Mouse (Mus musculus): ENCODE measurements around the gene Myrfl. TPM values are rescaled to one million over a fixed set of nuclear protein-coding genes. Genes with fewer than 3 reads are reported as not detected.

Gene Myrfl
- polyA plus RNA-seq, 1 experiment from 2014 or later, result 0.65 TPM

DNA sequence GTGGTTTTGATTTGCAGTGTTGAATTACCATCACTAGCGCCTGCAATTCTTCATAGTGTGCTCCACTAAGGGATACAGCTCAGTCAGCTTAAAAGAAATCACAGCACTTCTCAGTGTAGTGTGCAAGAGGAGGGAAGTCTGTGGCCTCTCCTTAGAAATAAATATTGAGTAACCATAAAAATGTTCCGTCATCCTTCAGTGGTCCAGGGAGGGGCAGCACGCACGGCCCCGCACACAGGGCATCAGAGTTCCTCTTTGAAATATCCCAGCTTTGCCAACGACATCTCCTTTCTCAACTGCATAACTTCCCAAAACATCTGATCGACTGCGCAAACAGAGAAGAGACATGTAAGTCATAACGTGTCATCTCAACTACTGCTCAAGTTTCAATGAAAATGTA, 10.1 kb upstream of the Myrfl start:
- Histone ChIP-seq H3K4me1 (no peaks in the 10 kb centered on the region), H3K4me2 (replicated peaks) (no peak overlapping the region), H3K4me3 (no peak overlapping the region), H3K9me3 (no peaks in the 10 kb centered on the region), H3K27ac (no peak overlapping the region), H3K27me3 (replicated peaks) (no peaks in the 10 kb centered on the region), H3K36me3 (peaks cover 62% of the 10 kb centered on the region), H3K9ac (no peak overlapping the region)
- no peak for ATAC-seq (ENCODE audit: low FRiP score, low read depth)
- WGBS, result 97% methylated on average over 9 of the region's 9 CpGs

DNA sequence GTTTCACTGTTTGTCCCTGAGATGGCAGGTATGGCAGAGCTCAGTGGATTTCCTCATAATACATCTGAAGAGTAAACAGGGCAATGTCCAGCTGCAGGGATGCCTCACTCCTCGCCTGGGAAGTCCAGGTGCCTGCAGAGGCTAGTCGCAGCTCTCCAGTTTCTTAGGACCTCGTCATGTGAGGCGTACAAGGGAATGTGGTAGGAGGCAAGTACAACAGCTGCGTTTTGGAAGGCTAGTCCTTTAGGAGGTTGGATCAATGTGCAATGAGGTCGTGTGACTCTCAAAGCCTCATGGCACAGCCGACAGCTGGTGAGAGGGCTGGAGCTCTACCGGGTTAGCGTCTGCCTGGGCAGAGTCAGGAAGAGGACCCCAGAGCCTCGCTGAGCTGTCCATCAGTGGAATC, 7.8 kb upstream of the Myrfl start:
- no peaks in the 10 kb centered on the region for H3K27me3 ChIP-seq (replicated peaks)
- H3K36me3 ChIP-seq, result peaks cover 43% of the 10 kb centered on the region
- no peaks in the 10 kb centered on the region for H3K4me1 ChIP-seq
- H3K4me3 ChIP-seq, result no peak overlapping the region
- no peak overlapping the region for H3K4me2 ChIP-seq (replicated peaks)
- no peak for ATAC-seq (ENCODE audit: low FRiP score, low read depth)
- H3K9ac ChIP-seq, result no peak overlapping the region
- WGBS, result 88% methylated on average over 10 of the region's 10 CpGs
- no peak overlapping the region for H3K27ac ChIP-seq
- H3K9me3 ChIP-seq, result no peaks in the 10 kb centered on the region

DNA sequence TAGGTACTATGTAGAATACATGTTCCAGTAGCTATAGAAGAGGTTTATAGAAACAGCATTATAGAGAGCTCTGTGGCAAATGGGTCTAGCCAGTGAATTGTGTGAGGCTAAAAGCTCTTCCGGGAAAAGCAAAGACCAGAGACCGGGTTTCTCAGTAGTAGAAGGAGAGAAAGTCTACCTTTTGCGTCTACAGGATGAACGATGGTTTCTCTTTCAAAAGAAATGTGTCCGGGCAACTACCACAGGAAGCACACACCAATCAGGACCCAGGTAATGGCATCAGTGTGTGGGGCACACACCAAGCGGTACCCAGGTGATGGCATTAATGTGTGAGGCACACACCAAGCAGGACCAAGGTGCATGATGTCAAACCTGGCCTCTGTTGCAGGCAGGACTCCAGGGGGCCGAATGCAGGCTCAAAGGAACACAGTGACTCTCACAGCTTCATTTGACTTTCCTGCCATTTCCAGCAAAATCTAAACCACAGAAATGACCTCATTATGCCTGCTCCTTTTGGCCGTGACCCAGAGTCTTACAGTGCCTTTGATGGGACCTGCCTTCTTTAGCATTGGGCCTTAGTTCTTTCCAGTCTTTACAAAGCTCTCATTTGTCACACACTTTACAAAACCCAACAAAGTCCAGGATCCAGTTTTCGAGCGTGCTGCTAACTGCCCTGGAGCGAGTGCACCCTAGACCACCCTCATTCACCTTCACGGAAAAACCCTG, 1.4 kb downstream of the Myrfl start:
- no peaks in the 10 kb centered on the region for H3K27me3 ChIP-seq (replicated peaks)
- no peak for ATAC-seq (ENCODE audit: low FRiP score, low read depth)
- WGBS, result 90% methylated on average over 12 of the region's 12 CpGs

DNA sequence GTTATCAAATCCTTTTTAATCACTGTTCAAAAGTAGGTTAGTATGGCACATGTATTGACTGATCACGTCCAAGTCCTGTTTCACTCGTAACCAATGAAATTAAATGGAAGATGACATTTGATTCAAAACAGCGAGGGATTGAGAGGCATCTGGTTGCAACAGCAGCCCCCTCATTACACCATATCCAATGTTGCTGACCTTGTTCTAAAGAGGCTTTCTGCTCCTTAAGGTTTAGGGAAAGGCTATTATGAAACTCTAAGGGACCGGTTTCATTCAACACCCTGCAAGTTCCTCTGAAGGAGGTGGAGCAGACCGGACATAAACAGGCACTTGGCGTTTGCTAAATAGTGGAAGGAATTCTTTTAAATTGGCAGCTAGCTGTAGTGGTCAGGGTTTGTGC, 2.2 kb downstream of the Myrfl start:
- no peak overlapping the region for H3K9ac ChIP-seq
- H3K4me3 ChIP-seq, result no peak overlapping the region
- H3K4me2 ChIP-seq (replicated peaks), result no peak overlapping the region
- no peaks in the 10 kb centered on the region for H3K9me3 ChIP-seq
- H3K27me3 ChIP-seq (replicated peaks), result no peaks in the 10 kb centered on the region
- no peak for ATAC-seq (ENCODE audit: low FRiP score, low read depth)
- WGBS, result 85% methylated on average over 6 of the region's 6 CpGs
- no peak overlapping the region for H3K27ac ChIP-seq
- H3K36me3 ChIP-seq, result no peaks in the 10 kb centered on the region
- H3K4me1 ChIP-seq, result no peaks in the 10 kb centered on the region

More for the DNA sequence above, 1.4 kb downstream of the Myrfl start:
- Histone ChIP-seq H3K9ac (no peak overlapping the region), H3K27ac (no peak overlapping the region), H3K36me3 (no peaks in the 10 kb centered on the region), H3K4me2 (replicated peaks) (no peak overlapping the region), H3K9me3 (no peaks in the 10 kb centered on the region), H3K4me3 (no peak overlapping the region), H3K4me1 (no peaks in the 10 kb centered on the region)

DNA sequence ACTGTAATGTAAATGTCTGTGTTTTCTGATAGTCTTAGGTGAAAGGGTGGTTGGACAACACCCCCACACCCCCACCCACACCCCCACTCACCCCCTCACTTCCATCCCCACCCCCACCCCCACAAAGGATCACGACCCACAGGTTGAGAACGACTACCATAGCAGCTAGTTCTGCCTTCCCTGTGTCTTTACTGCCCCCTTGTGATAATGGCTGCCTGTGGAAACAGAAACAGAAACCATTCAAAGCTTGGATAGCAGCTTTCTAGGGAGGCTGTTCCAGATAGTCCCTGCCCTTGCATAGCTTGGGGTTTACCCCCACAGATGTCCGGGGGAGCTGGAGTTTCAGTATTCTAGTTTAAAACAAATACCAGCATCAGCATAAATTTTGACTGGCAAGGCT, 3.0 kb downstream of the Myrfl start:
- no peak for ATAC-seq (ENCODE audit: low FRiP score, low read depth)
- H3K4me3 ChIP-seq, result no peak overlapping the region

DNA sequence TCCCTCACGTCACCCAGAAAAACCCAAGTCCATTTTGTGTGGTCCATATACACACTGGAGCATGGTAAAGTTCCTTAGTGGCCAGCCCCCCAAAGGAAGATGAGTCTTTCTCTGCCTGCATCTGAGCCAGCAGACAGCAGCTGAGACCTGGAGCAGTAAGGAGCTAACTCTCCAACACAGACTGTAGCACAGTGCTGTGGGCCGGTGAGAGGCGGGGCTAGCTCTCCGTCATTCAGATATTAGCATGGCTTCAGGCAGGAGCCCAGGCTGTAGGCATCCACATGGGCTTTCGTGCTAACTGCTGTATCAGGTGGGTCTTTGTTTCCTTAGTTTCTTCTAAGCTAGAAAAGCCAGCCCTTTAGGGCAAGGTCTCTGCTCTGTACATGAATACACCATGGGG, 6.1 kb downstream of the Myrfl start:
- H3K4me2 ChIP-seq (replicated peaks), result no peak overlapping the region
- no peak overlapping the region for H3K27ac ChIP-seq
- ATAC-seq (ENCODE audit: low FRiP score, low read depth), result no peak
- H3K27me3 ChIP-seq (replicated peaks), result no peaks in the 10 kb centered on the region
- no peaks in the 10 kb centered on the region for H3K9me3 ChIP-seq
- H3K9ac ChIP-seq, result no peak overlapping the region
- no peak overlapping the region for H3K4me3 ChIP-seq
- H3K4me1 ChIP-seq, result no peaks in the 10 kb centered on the region
- 39% methylated on average over 5 of the region's 5 CpGs for WGBS
- H3K36me3 ChIP-seq, result no peaks in the 10 kb centered on the region

More for the DNA sequence above, 3.0 kb downstream of the Myrfl start:
- Histone ChIP-seq H3K36me3 (no peaks in the 10 kb centered on the region), H3K4me1 (no peaks in the 10 kb centered on the region), H3K9me3 (no peaks in the 10 kb centered on the region), H3K9ac (no peak overlapping the region), H3K27me3 (replicated peaks) (no peaks in the 10 kb centered on the region), H3K4me2 (replicated peaks) (no peak overlapping the region), H3K27ac (no peak overlapping the region)
- 21% methylated on average over 3 of the region's 3 CpGs for WGBS

DNA sequence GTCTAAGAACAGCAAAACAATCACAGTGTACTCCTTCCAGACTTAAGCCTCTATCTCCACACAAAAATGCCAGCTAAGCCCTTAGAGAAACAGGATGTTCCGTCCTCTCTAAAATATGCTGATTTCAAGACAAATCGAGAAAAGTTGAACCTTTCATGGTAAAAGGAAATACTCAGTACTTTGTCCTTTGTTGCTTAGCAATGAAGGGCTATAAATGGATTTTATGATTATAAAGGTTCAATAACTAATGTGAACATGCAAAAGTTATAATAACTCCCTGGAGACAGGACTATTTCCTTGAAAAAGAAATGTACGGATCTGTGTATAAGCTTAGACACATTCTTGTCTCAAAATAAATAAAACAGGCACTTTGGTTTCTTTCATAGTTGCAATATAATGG, 12.2 kb downstream of the Myrfl start:
- Histone ChIP-seq H3K4me2 (replicated peaks) (no peak overlapping the region), H3K4me3 (no peak overlapping the region), H3K9ac (no peak overlapping the region), H3K27ac (no peak overlapping the region), H3K9me3 (no peaks in the 10 kb centered on the region), H3K4me1 (no peaks in the 10 kb centered on the region), H3K36me3 (no peaks in the 10 kb centered on the region), H3K27me3 (replicated peaks) (no peaks in the 10 kb centered on the region)
- no peak for ATAC-seq (ENCODE audit: low FRiP score, low read depth)
- WGBS, result 88% methylated on average over 3 of the region's 3 CpGs

DNA sequence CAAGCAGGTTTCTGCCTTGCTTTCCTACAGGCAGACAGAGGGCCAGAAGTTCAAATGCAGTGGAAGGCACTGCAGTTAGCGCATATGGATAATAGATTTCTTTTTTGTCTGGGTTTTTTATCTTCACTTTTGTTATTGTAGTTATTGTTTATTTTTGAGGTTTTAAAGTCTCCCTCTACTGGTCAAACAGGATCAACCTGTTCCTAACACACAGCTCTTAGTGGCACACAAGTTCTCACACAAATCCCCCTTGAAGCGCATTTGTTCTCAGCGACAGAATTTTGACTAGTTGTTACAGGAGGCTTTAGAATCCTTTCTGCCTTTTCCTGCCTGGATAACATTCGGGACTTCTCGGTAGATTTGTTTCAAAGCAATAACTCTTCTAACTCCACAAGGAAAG, 13.2 kb downstream of the Myrfl start:
- WGBS, result 66% methylated on average over 5 of the region's 5 CpGs
- H3K27me3 ChIP-seq (replicated peaks), result no peaks in the 10 kb centered on the region

DNA sequence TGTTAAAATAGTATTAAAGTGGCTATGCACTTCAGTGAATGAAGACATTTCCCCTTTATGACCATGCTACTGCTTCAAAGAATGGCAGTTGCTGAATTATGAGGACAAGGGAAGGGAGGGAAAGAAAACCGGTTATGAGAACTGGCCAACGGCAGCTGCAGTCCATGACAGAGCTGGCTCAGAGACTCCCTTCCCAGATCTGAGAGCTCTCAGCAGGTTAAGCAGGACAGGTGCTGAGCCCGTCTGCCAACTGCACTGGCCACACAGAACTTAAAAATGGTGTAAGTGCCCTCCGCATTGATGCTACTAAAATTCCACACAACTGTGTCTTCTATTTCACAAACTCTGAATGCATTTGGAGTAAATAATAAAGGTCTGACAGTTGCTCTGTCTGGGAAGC, 19.3 kb downstream of the Myrfl start:
- H3K27me3 ChIP-seq (replicated peaks), result no peaks in the 10 kb centered on the region

More for the DNA sequence above, 13.2 kb downstream of the Myrfl start:
- Histone ChIP-seq H3K9ac (no peak overlapping the region), H3K9me3 (no peaks in the 10 kb centered on the region), H3K4me3 (no peak overlapping the region), H3K36me3 (no peaks in the 10 kb centered on the region), H3K4me1 (no peaks in the 10 kb centered on the region), H3K27ac (no peak overlapping the region), H3K4me2 (replicated peaks) (no peak overlapping the region)
- no peak for ATAC-seq (ENCODE audit: low FRiP score, low read depth)

DNA sequence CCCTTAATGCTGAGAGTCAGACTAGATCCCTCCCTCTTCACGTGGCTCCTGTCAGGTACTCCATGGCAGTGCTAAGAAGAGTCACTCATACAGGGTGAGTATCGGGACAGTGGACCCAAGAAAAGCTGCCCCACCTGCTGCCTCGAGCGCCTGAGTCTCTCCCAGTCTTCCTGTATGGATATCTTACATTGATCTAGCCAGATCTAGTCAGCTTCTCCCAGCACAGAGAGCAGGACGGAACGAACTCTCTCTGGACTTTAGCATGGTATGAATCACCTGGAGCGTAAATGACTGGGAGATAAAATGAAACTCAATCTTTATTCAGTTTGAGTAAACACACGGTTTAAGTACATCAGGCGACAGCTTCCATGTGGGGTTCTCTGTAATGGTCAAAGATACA, 22.2 kb downstream of the Myrfl start:
- no peak overlapping the region for H3K9ac ChIP-seq
- H3K27ac ChIP-seq, result no peak overlapping the region
- no peak overlapping the region for H3K4me2 ChIP-seq (replicated peaks)
- WGBS, result 86% methylated on average over 9 of the region's 9 CpGs
- H3K36me3 ChIP-seq, result no peaks in the 10 kb centered on the region
- no peaks in the 10 kb centered on the region for H3K27me3 ChIP-seq (replicated peaks)
- no peak overlapping the region for H3K4me3 ChIP-seq
- no peaks in the 10 kb centered on the region for H3K9me3 ChIP-seq
- no peak for ATAC-seq (ENCODE audit: low FRiP score, low read depth)
- H3K4me1 ChIP-seq, result peaks cover 9% of the 10 kb centered on the region; the same call in 1 of the 2 replicates

More for the DNA sequence above, 19.3 kb downstream of the Myrfl start:
- no peaks in the 10 kb centered on the region for H3K36me3 ChIP-seq
- H3K4me1 ChIP-seq, result no peaks in the 10 kb centered on the region
- 86% methylated on average over 4 of the region's 4 CpGs for WGBS
- no peak overlapping the region for H3K9ac ChIP-seq
- no peak overlapping the region for H3K4me2 ChIP-seq (replicated peaks)
- no peak overlapping the region for H3K4me3 ChIP-seq
- H3K9me3 ChIP-seq, result no peaks in the 10 kb centered on the region
- ATAC-seq (ENCODE audit: low FRiP score, low read depth), result no peak
- no peak overlapping the region for H3K27ac ChIP-seq

DNA sequence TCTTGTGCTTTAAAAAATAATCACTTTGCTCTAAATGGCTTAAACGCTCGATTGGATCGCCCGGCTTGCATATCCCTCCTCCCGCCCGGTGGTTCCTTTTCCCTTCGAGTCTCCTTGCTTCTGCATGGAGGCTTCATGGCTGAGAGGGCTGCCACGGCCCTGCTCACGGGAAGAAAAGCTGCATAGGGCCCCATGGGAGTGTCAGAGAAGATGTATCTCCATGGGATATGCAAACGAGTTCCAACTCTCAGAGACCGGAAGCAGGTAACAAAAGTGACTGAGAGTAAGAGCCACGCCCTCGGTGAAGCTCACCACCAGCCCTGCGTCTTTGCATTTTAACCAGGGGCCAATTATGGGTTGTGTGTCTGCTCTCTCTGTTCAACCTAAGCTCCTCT, 24.7 kb downstream of the Myrfl start:
- H3K4me2 ChIP-seq (replicated peaks), result peak overlapping the region; percentile 20; the same call in 1 of the 2 replicates
- peaks cover 9% of the 10 kb centered on the region; the same call in 1 of the 2 replicates for H3K4me1 ChIP-seq
- no peak overlapping the region for H3K27ac ChIP-seq
- peak; percentile 68; the same call in 1 of the 2 replicates for ATAC-seq (ENCODE audit: low FRiP score, low read depth)
- H3K9ac ChIP-seq, result no peak overlapping the region
- WGBS, result 54% methylated on average over 14 of the region's 14 CpGs
- no peaks in the 10 kb centered on the region for H3K36me3 ChIP-seq
- H3K4me3 ChIP-seq, result no peak overlapping the region
- no peaks in the 10 kb centered on the region for H3K9me3 ChIP-seq
- H3K27me3 ChIP-seq (replicated peaks), result no peaks in the 10 kb centered on the region

DNA sequence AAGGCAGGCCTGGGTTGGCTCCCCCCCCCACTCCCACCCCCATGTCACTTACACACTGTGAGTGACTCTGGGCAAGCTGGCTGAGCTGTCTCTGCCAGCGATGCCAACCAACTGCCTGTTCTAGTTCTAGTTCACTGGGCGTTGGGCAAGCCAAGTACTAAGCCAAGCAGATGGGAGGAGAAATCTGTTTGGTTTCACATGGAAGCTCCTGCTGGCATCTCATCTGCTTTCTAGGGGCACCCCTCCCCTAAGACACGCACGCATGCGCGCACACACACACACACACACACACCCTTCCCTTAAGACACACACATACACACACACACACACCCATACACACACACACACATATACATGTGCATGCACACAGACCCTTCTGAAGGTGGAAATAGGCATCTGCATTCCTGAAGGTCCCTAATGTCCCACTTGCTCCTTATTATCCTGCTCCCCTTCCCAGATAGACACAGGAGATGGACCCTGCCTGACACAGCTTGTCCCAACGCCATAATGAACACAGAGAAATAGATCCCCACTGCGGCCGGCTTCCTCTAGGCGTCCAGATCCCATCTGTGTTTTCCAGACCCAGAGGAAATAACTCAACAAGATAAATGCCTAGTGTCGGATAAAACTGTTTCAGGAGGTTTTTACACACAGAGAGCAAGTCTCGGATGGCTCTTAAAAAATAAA, 25.2 kb downstream of the Myrfl start:
- H3K27ac ChIP-seq, result no peak overlapping the region
- no peaks in the 10 kb centered on the region for H3K27me3 ChIP-seq (replicated peaks)
- H3K9me3 ChIP-seq, result no peaks in the 10 kb centered on the region
- ATAC-seq (ENCODE audit: low FRiP score, low read depth), result peak; percentile 56; the same call in 1 of the 2 replicates
- no peak overlapping the region for H3K4me3 ChIP-seq
- peak overlapping the region; percentile 20; the same call in 1 of the 2 replicates for H3K4me2 ChIP-seq (replicated peaks)
- peaks cover 9% of the 10 kb centered on the region; the same call in 1 of the 2 replicates for H3K4me1 ChIP-seq
- H3K36me3 ChIP-seq, result no peaks in the 10 kb centered on the region
- 69% methylated on average over 12 of the region's 12 CpGs for WGBS
- no peak overlapping the region for H3K9ac ChIP-seq
